Mouse (Mus musculus) stomach, embryonic 15.5 days (tissue): Measurements from ENCODE around the gene Pheta1. TPM values are rescaled to one million over a fixed set of nuclear protein-coding genes. Genes with fewer than 3 reads are reported as not detected.

Experiments
- ATAC-seq: fragments of 200-750 bp; cut with Nextera tagmentation; 2 replicates; pipeline ENCODE4 v1.8.0; 2017; ENCODE audit warnings: low read depth, moderate number of reproducible peaks, moderate TSS enrichment; ENCODE audit not compliant: insufficient read depth, low FRiP score
- H3K27ac ChIP-seq: fragments of 300-500 bp; sonication (generic); 2 replicates; pipeline ENCODE4 v1.5.1; 2015; ENCODE audit warnings: mild to moderate bottlenecking, inconsistent platforms
- H3K27me3 ChIP-seq: fragments of 300-500 bp; sonication (generic); replicated peaks from 2 replicates; pipeline ENCODE4 v1.6.1; 2015; ENCODE audit warnings: inconsistent platforms
- H3K36me3 ChIP-seq: fragments of 300-500 bp; sonication (generic); 2 replicates; pipeline ENCODE4 v1.6.1; 2015; ENCODE audit warnings: inconsistent platforms
- H3K4me1 ChIP-seq: fragments of 300-500 bp; sonication (generic); 2 replicates; pipeline ENCODE4 v1.6.1; 2015; ENCODE audit warnings: inconsistent platforms
- H3K4me2 ChIP-seq: fragments of 300-500 bp; sonication (generic); 2 replicates; pipeline ENCODE4 v1.6.1; 2015; ENCODE audit warnings: mild to moderate bottlenecking, inconsistent platforms
- H3K4me3 ChIP-seq: fragments of 300-500 bp; sonication (generic); replicated peaks from 2 replicates; pipeline ENCODE4 v1.5.1; 2015; ENCODE audit warnings: inconsistent platforms
- H3K9ac ChIP-seq: fragments of 300-500 bp; sonication (generic); 2 replicates; pipeline ENCODE4 v1.6.1; 2015; ENCODE audit warnings: inconsistent platforms
- H3K9me3 ChIP-seq: fragments of 300-500 bp; sonication (generic); 2 replicates; pipeline ENCODE4 v1.6.1; 2016; ENCODE audit warnings: inconsistent platforms
- WGBS: fragments of 180-500 bp; shearing (Covaris S2); methylation state at CpG from one replicate; pipeline ENCODE4 v1.1.7; 2015; 5-methylcytosine and 5-hydroxymethylcytosine counted together
- polyA plus RNA-seq: library from polyadenylated mRNA; unstranded; fragments of >200 nt; fragmentation: Nextera tagmentation; extraction: Ambion mirVana; gene quantifications from 2 replicates; pipeline ENCODE4 v1.2.1, GENCODE M21; 2015

The Pheta1 gene
- polyA plus RNA-seq, 1 experiment from 2014 or later = 23.7 TPM

GRCm38 (mm10) chr5:121875041-121875440 lies 26.3 kb downstream of the Pheta1 start:
- 91% methylated on average over 12 of the region's 12 CpGs for WGBS
- H3K4me3 ChIP-seq = no peak overlapping the region
- no peak overlapping the region for H3K27ac ChIP-seq
- no peak overlapping the region for H3K9ac ChIP-seq
- H3K4me2 ChIP-seq = no peak overlapping the region
- no peak for ATAC-seq
- H3K4me1 ChIP-seq = no peaks in the 10 kb centered on the region
- no peaks in the 10 kb centered on the region for H3K9me3 ChIP-seq
- H3K36me3 ChIP-seq = no peaks in the 10 kb centered on the region
- H3K27me3 ChIP-seq = no peaks in the 10 kb centered on the region

- 80% methylated on average over 12 of the region's 12 CpGs for WGBS
- no peak for ATAC-seq
- H3K36me3 ChIP-seq = no peaks in the 10 kb centered on the region
These were observed 28.1 kb downstream of the Pheta1 start for GRCm38 (mm10) chr5:121876901-121877300.

GRCm38 (mm10) chr5:121878703-121879102 lies 29.9 kb downstream of the Pheta1 start:
- WGBS = 82% methylated on average over 17 of the region's 17 CpGs
- Histone ChIP-seq H3K27ac (no peak overlapping the region), H3K4me2 (no peak overlapping the region), H3K36me3 (no peaks in the 10 kb centered on the region), H3K27me3 (no peaks in the 10 kb centered on the region), H3K9me3 (no peaks in the 10 kb centered on the region), H3K4me1 (no peaks in the 10 kb centered on the region), H3K9ac (no peak overlapping the region), H3K4me3 (no peak overlapping the region)
- ATAC-seq = no peak

More at GRCm38 (mm10) chr5:121876901-121877300, 28.1 kb downstream of the Pheta1 start:
- Histone ChIP-seq H3K27me3 (no peaks in the 10 kb centered on the region), H3K9me3 (no peaks in the 10 kb centered on the region), H3K9ac (no peak overlapping the region), H3K4me2 (no peak overlapping the region), H3K27ac (no peak overlapping the region), H3K4me1 (no peaks in the 10 kb centered on the region), H3K4me3 (no peak overlapping the region)

- no peak overlapping the region for H3K4me2 ChIP-seq
- no peak overlapping the region for H3K4me3 ChIP-seq
- ATAC-seq = no peak
- no peak overlapping the region for H3K27ac ChIP-seq
- H3K4me1 ChIP-seq = no peaks in the 10 kb centered on the region
- 66% methylated on average over 6 of the region's 6 CpGs for WGBS
- no peaks in the 10 kb centered on the region for H3K36me3 ChIP-seq
- H3K9ac ChIP-seq = no peak overlapping the region
- H3K9me3 ChIP-seq = no peaks in the 10 kb centered on the region
- no peaks in the 10 kb centered on the region for H3K27me3 ChIP-seq
These were observed 30.4 kb downstream of the Pheta1 start for GRCm38 (mm10) chr5:121879211-121879610.

GRCm38 (mm10) chr5:121883356-121883755 lies 34.6 kb downstream of the Pheta1 start:
- Histone ChIP-seq H3K27me3 (no peaks in the 10 kb centered on the region), H3K4me1 (no peaks in the 10 kb centered on the region), H3K4me3 (no peak overlapping the region), H3K9ac (no peak overlapping the region), H3K9me3 (no peaks in the 10 kb centered on the region), H3K36me3 (no peaks in the 10 kb centered on the region), H3K27ac (no peak overlapping the region), H3K4me2 (no peak overlapping the region)
- 74% methylated on average over 8 of the region's 8 CpGs for WGBS
- ATAC-seq = no peak

GRCm38 (mm10) chr5:121889375-121889774 lies 40.6 kb downstream of the Pheta1 start:
- Histone ChIP-seq H3K9me3 (no peaks in the 10 kb centered on the region), H3K27me3 (no peaks in the 10 kb centered on the region), H3K4me1 (no peaks in the 10 kb centered on the region), H3K9ac (no peak overlapping the region), H3K36me3 (no peaks in the 10 kb centered on the region), H3K4me2 (no peak overlapping the region), H3K27ac (no peak overlapping the region), H3K4me3 (no peak overlapping the region)
- WGBS = 59% methylated on average over 13 of the region's 13 CpGs
- no peak for ATAC-seq

GRCm38 (mm10) chr5:121889819-121890362 lies 41.1 kb downstream of the Pheta1 start:
- Histone ChIP-seq H3K27ac (no peak overlapping the region), H3K36me3 (no peaks in the 10 kb centered on the region), H3K9me3 (no peaks in the 10 kb centered on the region), H3K9ac (no peak overlapping the region), H3K4me1 (no peaks in the 10 kb centered on the region), H3K4me3 (no peak overlapping the region), H3K4me2 (no peak overlapping the region), H3K27me3 (no peaks in the 10 kb centered on the region)
- ATAC-seq = no peak
- 58% methylated on average over 9 of the region's 9 CpGs for WGBS

GRCm38 (mm10) chr5:121890925-121891324 lies 42.1 kb downstream of the Pheta1 start:
- ATAC-seq = no peak
- Histone ChIP-seq H3K36me3 (no peaks in the 10 kb centered on the region), H3K27ac (no peak overlapping the region), H3K9me3 (no peaks in the 10 kb centered on the region), H3K4me2 (no peak overlapping the region), H3K9ac (no peak overlapping the region), H3K4me3 (no peak overlapping the region), H3K4me1 (no peaks in the 10 kb centered on the region; the same call in 1 of the 2 replicates), H3K27me3 (no peaks in the 10 kb centered on the region)
- WGBS = 90% methylated on average over 7 of the region's 7 CpGs

GRCm38 (mm10) chr5:121892281-121892680 lies 43.5 kb downstream of the Pheta1 start:
- no peak overlapping the region for H3K9ac ChIP-seq

GRCm38 (mm10) chr5:121893581-121893980 lies 44.8 kb downstream of the Pheta1 start:
- 34% methylated on average over 3 of the region's 3 CpGs for WGBS
- no peak overlapping the region for H3K27ac ChIP-seq
- no peak overlapping the region for H3K4me2 ChIP-seq
- no peak overlapping the region for H3K4me3 ChIP-seq
- no peaks in the 10 kb centered on the region for H3K27me3 ChIP-seq
- no peak for ATAC-seq
- H3K9ac ChIP-seq = no peak overlapping the region
- H3K36me3 ChIP-seq = no peaks in the 10 kb centered on the region
- no peaks in the 10 kb centered on the region; the same call in 1 of the 2 replicates for H3K4me1 ChIP-seq
- H3K9me3 ChIP-seq = no peaks in the 10 kb centered on the region

More at GRCm38 (mm10) chr5:121892281-121892680, 43.5 kb downstream of the Pheta1 start:
- Histone ChIP-seq H3K27me3 (no peaks in the 10 kb centered on the region), H3K4me3 (no peak overlapping the region), H3K27ac (no peak overlapping the region), H3K4me1 (no peaks in the 10 kb centered on the region; the same call in 1 of the 2 replicates), H3K36me3 (no peaks in the 10 kb centered on the region), H3K9me3 (no peaks in the 10 kb centered on the region), H3K4me2 (no peak overlapping the region)
- WGBS = 82% methylated on average over 14 of the region's 14 CpGs
- no peak for ATAC-seq

- no peak overlapping the region for H3K27ac ChIP-seq
- no peak for ATAC-seq
- H3K4me1 ChIP-seq = no peaks in the 10 kb centered on the region; the same call in 1 of the 2 replicates
- no peak overlapping the region for H3K4me3 ChIP-seq
- H3K4me2 ChIP-seq = no peak overlapping the region
- no peaks in the 10 kb centered on the region for H3K9me3 ChIP-seq
- no peaks in the 10 kb centered on the region for H3K27me3 ChIP-seq
- no peaks in the 10 kb centered on the region for H3K36me3 ChIP-seq
- WGBS = 65% methylated on average over 10 of the region's 10 CpGs
- H3K9ac ChIP-seq = no peak overlapping the region
These were observed 45.9 kb downstream of the Pheta1 start for GRCm38 (mm10) chr5:121894647-121895046.

GRCm38 (mm10) chr5:121895117-121895756 lies 46.5 kb downstream of the Pheta1 start:
- Histone ChIP-seq H3K27me3 (no peaks in the 10 kb centered on the region), H3K9ac (no peak overlapping the region), H3K4me3 (no peak overlapping the region), H3K36me3 (no peaks in the 10 kb centered on the region), H3K4me2 (no peak overlapping the region), H3K9me3 (no peaks in the 10 kb centered on the region), H3K4me1 (no peaks in the 10 kb centered on the region; the same call in 1 of the 2 replicates), H3K27ac (no peak overlapping the region)
- 46% methylated on average over 24 of the region's 24 CpGs for WGBS
- no peak for ATAC-seq
